Mouse (Mus musculus) spleen, adult 18-20 months (tissue): ENCODE data around the gene Rars2.
"Not testable (repeated sequence)": the region's sequence is repeated elsewhere in the genome, so short reads cannot be mapped to it uniquely, and the experiment has no call there.

Experiments used
- DNase-seq, 2 experiments: peaks; one replicate each; pipeline ENCODE4 v3.0.0; 2022; ENCODE audit warnings: mixed read lengths in 2 of 2

The Rars2 gene

DNA sequence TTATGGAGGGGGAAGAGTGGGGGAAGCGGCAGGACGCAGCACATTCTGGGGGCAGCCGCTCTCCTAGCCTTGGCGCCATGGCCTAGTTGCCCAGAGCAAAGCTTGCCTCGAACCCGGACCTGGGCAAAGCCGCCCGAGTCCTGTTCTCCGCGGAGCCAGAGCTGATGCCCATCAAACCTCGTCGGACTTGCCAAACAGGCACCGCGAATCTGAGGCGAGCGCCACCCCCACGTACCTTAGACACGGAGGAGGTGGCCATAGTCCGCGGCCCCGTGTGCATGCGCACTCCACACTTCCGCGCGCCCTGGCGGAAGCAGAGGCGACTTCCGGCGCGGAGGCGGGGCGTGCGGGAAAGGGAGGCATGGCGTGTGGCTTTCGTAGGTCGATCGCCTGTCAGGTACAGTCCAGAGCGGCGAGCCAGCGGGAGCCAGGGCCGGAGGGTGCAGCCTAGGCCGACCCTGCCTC, at the start of gene Rars2, which contains the start of gene Orc3:
TSS of gene Rars2 (plus strand) at position 328 of the 465 bp plus-strand sequence.
TSS of gene Orc3 (minus strand) at position 315 of the 465 bp plus-strand sequence.
- peak; percentile 83 to 90 for DNase-seq

DNA sequence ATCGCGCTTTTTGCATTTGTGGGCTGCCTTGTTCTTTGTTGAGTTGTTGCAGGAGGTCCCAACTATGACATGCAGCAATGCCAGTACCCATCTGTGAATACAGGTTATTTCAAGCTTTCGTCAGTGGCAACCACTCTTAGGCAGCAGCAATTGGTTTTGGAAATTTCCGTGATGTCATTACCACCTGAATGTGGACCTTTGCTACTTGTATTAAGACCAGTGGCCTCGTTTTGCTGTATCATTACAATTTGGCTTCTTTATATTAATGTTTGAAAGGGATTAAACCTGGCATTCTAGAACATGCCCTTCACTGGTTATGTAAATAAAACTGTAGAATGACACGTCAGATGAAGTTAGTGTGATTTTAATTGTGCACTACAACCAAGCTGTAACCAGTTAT, 48.5 kb upstream of the Rars2 start:
- no peak for DNase-seq

GRCm38 (mm10) chr4:34572876-34573275, 41.9 kb upstream of the Rars2 start:
- DNase-seq, result no peak

- no peak for DNase-seq
These were observed 37.7 kb upstream of the Rars2 start for GRCm38 (mm10) chr4:34577028-34577427.

DNA sequence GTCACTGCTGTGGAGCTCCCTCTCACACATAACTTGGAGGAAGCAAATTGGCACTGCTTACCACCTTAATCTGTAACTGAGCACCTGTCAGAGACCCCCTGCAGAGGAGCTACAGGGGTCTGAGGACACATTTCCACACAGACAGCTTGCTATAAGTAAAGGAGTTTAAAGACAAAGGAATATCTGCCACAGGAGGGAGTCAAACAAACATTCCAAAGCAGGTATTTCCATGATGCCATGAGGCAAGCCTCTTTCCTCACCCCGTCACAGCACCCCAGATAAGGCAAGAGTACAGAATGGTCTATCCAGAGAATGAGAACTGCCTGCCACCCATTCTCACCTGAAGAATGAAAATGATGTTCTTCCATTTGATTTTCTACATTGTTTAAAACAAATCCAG, 35.5 kb upstream of the Rars2 start:
- DNase-seq, result no peak

GRCm38 (mm10) chr4:34581489-34581888, 33.3 kb upstream of the Rars2 start:
- DNase-seq, result not testable (repeated sequence)

DNA sequence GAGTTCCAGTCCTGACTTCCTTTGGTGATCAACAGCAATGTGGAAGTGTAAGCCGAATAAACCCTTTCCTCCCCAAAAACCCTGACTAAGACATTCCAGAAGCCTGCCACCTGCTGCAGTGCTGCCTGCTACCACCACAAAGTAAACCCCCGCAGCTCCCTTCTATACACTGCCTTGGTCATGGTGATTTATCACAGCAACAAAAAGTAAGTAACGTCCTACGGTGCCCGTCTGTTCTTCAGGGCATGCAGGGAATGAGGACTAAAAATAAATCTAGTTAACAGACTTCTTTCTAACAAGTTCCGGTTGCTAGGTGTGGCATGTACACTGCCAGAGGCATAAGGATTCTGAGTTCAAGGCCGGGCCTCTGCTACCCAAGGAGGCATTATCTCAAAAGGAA, 32.8 kb upstream of the Rars2 start:
- no peak for DNase-seq

DNA sequence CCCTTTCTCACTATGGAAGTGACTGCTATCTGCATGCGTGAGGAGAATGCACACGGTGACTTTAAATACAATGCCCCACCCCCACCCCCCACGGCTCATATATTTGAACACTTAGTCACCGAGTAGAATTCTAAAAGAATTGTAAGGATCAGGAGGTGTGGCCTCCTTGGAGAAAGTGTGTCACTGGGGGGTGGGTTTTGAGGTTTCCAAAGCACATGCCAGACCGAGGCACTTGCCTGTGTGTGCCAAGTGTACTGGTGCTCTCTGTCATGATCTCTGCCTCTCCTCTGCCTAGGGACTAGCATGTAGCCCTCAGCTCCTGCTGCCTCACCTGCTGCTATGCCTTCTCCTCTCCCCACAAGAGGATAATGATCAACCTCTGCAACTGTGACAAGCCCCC, 32.3 kb upstream of the Rars2 start:
- DNase-seq, result no peak

- no peak for DNase-seq
These were observed 31.3 kb upstream of the Rars2 start for GRCm38 (mm10) chr4:34583427-34583826.

DNA sequence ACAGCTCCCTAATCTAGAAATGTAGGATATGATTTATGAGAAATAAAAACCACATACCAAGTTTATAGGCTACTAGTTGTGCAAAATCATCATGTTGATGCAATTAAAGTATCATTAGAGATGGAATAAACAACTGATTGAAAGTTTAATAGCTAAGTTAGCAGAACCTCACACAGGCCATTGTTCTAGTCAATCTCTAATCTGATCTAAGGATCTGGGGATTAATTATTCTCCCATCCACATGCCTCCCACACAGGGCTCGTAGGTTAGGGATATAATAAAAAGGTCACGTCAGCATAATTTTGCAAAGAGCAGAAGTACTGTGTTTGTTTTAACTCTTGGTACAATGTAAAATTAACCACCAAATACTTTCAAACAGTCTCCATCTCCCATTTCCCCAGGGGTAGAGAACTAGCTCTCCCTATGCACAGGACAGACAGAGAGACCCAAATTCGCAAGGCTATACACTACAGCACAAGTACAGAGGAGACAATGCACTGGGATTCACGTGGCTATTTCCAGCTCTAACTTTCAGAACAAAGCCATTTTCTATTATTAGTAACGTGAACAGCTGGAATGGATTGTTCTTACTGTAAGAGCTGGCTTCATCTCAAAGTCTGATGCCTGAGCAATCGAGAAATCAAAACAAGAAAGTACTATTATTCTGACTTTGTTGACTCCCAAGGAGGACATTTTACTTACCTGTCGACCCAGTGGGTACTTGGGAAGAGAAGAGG, 29.7 kb upstream of the Rars2 start:
- no peak for DNase-seq

DNA sequence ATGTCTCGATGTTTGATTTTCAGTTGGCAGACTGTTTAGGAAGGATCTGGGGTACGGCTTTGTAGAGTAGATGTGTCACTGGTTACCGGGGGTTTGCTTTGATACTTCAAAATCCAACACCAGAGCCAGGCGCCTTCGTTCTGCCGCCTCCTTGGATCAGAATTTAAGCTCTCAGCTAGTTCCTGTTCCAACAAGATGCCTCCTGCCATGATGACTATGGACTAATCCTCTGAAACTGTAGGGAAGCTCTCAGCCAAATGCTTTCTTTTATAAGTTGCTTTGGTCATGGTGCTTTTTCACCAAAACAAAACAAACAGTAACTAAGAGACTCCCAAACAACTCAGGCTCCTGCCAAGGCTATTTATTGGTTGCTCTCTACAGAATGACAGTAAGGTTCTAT, 11.6 kb upstream of the Rars2 start:
- DNase-seq, result no peak

- no peak for DNase-seq
These were observed 8.1 kb upstream of the Rars2 start for GRCm38 (mm10) chr4:34606658-34607057.

DNA sequence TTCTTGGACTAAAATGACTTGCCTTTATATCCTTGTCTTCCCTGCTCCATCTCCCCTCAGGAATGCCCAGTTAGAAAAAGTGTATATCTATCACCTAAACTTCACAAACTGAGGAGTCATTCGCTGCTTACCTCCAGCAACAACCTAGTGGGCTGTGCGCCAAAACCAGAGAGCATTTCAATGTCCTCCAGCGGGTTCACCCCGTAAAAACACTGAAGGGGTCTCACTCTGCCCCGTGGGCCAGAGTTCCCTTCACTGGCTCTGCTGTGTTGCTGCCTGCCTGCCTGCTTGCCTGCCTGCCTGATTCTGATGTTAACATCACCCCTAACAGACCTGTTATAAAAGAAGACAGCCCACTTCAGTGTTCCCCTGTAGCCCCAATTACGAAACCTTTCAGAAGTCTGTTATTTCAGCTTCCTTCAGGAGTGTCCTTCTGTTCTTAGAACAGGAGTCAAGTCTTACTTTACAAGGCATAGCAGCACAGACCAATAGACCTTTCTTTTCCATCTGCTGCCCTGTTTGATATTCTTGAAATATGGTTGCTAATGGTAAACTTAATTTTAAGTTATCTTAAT, 1.1 kb upstream of the Rars2 start:
- DNase-seq, result no peak

- peak in 1 of 2 experiments; percentile 5 for DNase-seq
These were observed 546 bp downstream of the Rars2 start for GRCm38 (mm10) chr4:34615303-34615702.

- DNase-seq, result no peak
These were observed 1.4 kb downstream of the Rars2 start for GRCm38 (mm10) chr4:34616146-34616545.

DNA sequence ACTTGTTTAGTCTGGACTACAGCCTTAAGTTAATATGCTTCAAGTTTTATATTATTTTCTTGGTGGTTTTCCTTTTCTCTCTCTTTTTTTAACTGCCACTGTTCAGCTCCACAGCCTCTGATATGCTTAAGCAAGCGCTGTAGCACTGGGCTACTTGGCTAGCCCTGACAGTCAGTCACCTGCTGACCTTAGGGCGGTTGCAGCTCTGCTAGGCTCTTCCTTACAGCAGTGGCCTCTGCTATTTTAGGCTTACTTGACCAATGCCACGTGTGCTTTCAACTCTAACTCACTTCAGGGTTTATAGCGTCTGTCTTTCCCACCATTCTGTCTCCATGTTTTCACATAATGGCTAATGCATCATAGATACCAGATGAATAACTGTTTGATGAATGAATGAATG, 10.8 kb downstream of the Rars2 start:
- no peak for DNase-seq

- no peak for DNase-seq
These were observed 11.6 kb downstream of the Rars2 start for GRCm38 (mm10) chr4:34626401-34626800.

- no peak for DNase-seq
These were observed 15.2 kb downstream of the Rars2 start for GRCm38 (mm10) chr4:34629956-34630355.

DNA sequence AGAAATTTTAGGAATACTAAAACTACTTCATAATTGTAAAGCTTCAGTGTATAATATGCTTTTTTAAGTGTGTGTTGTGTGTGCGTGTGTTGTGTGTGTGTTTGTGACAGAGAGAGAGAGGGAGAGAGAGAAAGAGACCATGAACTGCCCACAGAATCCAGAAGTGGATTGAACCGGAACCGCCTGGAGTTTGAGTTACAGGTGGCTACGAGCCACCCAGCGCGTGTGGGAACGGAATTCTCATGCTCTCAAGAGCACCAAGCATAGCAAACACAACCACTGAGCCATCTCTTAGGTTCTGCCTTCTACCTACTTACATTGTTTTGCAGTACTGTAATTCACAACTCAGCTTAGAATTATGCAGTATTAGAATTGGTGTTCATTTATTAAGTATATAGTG, 19.4 kb downstream of the Rars2 start:
- DNase-seq, result no peak

GRCm38 (mm10) chr4:34636036-34636435, 21.3 kb downstream of the Rars2 start:
- no peak for DNase-seq

DNA sequence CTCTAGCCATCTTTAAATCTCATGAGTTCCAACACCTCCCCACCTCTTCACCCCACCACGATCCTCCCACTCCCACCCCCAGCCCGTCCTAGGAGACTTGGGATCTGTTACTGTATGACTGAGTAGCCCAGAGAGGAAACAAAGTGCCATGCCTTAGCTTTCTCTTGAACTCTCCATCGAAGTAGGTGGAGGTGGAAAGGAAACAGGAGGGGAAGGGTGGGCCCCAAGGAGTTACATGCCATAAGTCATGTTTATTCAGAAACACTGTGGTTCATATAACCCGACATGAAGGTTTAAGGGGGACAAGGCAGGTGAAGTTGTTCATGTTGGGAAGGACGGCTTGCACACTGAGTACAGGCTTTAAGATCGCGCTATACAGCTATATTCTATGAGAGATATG, 22.6 kb downstream of the Rars2 start:
- no peak for DNase-seq

DNA sequence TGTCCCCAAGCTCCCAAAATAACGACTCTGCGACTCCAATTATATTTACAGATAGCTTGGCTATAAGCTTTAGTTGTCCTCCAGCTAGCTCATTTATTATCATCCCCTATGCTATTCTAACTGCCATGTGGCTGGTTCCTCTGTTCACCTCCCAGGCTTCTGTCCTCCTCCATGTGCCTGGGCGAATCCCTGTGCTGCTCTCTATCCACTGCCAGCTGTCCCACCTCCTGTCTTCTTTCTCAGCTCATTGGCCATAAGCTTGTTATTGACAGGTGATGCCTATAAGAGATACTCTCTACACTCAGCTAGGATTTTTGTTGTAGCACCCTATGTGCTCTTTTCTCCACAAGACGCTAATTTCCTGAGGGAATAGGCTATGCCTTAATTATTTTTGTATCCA, 23.1 kb downstream of the Rars2 start:
- no peak for DNase-seq

- DNase-seq, result no peak
These were observed 25.1 kb downstream of the Rars2 start for GRCm38 (mm10) chr4:34639745-34640364.

DNA sequence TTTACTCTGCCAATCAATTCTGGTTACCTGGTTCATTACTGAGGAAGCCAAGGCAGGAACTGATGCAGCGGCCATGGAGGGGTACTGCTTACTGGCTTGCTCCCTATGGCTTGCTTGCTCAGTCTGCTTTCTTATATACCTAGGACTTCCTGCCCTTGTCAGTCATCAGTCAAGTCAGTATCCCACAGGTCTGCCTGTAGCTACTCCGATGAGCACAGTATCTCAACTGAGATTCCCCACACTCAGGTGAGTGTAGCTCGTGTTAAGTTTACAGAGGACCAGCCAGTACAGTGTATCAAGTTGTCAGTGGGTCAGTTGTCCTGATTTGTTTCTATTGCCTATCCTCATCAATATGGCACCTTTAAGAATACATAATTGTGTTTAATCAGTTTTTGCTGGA, 26.0 kb downstream of the Rars2 start:
- DNase-seq, result no peak
